Mouse (Mus musculus): Measurements from ENCODE around the gene Rin3. TPM values are rescaled to one million over a fixed set of nuclear protein-coding genes. Genes with fewer than 3 reads are reported as not detected.
A peak's percentile ranks its signal among the peaks of the same experiment; 100 is the strongest.

The Rin3 gene
- total and polyA plus RNA-seq, 2 experiments from 2014 or later = 1.7 to 3.2 TPM

DNA sequence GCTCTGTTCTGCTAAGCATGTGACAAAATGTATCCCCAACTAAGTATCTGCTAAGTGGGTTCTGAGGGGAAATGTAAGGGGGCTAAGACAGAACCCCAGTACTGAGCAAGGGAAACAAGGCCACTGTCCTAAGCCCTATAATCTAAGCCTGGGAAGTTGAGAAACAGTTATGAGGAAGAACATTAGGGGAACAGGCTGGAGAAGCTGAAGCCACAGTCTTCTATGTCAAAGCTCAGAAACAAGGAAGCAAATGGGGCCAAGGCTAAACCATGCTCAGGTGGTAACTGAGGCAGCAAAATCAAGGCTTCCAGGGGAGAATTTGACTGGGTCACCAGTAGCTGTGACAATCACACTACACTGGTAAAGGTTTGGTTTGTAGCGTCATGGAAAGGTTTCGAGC, 50.3 kb downstream of the Rin3 start:
- no peak for TF ChIP-seq CTCF (IDR thresholded peaks at IDR 0.05; ENCODE audit: low read depth)
- no peak for DNase-seq (ENCODE audit: low spot score)
- whole genome bisulfite sequencing = 95% methylated on average over 2 of the region's 2 CpGs

DNA sequence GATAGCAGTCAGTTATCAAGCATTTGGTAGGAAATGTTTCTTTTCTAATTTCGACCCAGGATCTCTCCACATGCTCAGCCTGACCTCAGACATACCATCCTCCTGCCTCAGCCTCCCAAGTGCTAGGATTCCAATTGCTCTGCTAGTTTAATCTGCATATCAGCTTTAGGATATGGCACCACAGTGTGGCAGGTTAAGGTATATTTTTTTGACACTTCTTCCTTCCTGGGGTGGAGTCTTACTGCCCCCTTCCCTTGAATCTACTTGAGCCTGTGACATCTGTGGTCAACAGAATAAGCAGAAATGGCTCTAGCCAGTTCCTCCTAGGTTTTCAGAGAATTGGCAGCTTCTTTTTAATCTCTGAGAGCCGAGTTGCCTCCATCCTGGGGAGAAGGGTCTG, 56.2 kb downstream of the Rin3 start:
- no peaks in the 10 kb centered on the region for H3K4me1 ChIP-seq (ENCODE audit: insufficient read depth, low read length)
- no peak overlapping the region for H3K4me2 ChIP-seq (ENCODE audit: low read depth, low read length)
- no peak for ATAC-seq
- H3K4me3 ChIP-seq (ENCODE audit: low read length) = no peak overlapping the region
- no peaks in the 10 kb centered on the region for H3K9me3 ChIP-seq (ENCODE audit: low read length)
- peak; percentile 51 for TF ChIP-seq CTCF (IDR thresholded peaks at IDR 0.05; ENCODE audit: low read depth)
- H3K36me3 ChIP-seq (ENCODE audit: insufficient read depth, low read length) = no peaks in the 10 kb centered on the region
- H3K27me3 ChIP-seq (ENCODE audit: insufficient read depth, low read length) = no peaks in the 10 kb centered on the region
- no peak for DNase-seq (ENCODE audit: low spot score)
- WGBS = 73% methylated on average over 2 of the region's 2 CpGs
- H3K27ac ChIP-seq = no peak overlapping the region
- no peak overlapping the region for H3K9ac ChIP-seq (replicated peaks; ENCODE audit: low read length)

More for the DNA sequence above, 50.3 kb downstream of the Rin3 start:
- Histone ChIP-seq H3K27me3 (ENCODE audit: insufficient read depth, low read length) (no peaks in the 10 kb centered on the region), H3K4me2 (ENCODE audit: low read depth, low read length) (no peak overlapping the region), H3K9me3 (ENCODE audit: low read length) (no peaks in the 10 kb centered on the region), H3K4me1 (ENCODE audit: insufficient read depth, low read length) (no peaks in the 10 kb centered on the region), H3K4me3 (ENCODE audit: low read length) (no peak overlapping the region), H3K27ac (no peak overlapping the region), H3K9ac (replicated peaks; ENCODE audit: low read length) (no peak overlapping the region), H3K36me3 (ENCODE audit: insufficient read depth, low read length) (no peaks in the 10 kb centered on the region)
- ATAC-seq = no peak

DNA sequence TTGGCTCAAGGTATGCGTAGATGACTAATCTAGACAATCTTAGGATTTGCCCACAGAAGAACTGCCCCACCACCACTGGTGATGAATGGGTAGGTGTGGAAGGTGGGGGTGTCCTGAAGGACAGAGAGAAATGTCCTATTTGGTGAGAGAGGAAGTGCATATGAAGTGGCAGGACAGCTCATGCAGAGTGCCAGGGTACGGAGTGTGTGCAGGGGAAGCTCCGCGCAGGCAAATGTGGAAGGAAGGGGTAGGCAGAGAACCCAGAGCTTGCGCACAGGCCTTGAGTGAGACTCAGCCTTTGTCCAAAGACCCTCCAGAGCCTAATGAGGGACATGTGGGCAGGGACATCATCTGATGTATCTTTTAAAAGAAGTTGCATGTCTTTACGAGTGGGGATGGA, 57.6 kb downstream of the Rin3 start:
- DNase-seq (ENCODE audit: low spot score) (no peak), ATAC-seq (no peak)
- no peak for TF ChIP-seq CTCF (IDR thresholded peaks at IDR 0.05; ENCODE audit: low read depth)
- H3K4me3 ChIP-seq (ENCODE audit: low read length) = no peak overlapping the region
- no peak overlapping the region for H3K4me2 ChIP-seq (ENCODE audit: low read depth, low read length)
- no peaks in the 10 kb centered on the region for H3K4me1 ChIP-seq (ENCODE audit: insufficient read depth, low read length)
- no peaks in the 10 kb centered on the region for H3K36me3 ChIP-seq (ENCODE audit: insufficient read depth, low read length)
- H3K27me3 ChIP-seq (ENCODE audit: insufficient read depth, low read length) = no peaks in the 10 kb centered on the region
- no peaks in the 10 kb centered on the region for H3K9me3 ChIP-seq (ENCODE audit: low read length)
- H3K9ac ChIP-seq (replicated peaks; ENCODE audit: low read length) = no peak overlapping the region
- WGBS = 94% methylated on average over 6 of the region's 6 CpGs
- no peak overlapping the region for H3K27ac ChIP-seq

DNA sequence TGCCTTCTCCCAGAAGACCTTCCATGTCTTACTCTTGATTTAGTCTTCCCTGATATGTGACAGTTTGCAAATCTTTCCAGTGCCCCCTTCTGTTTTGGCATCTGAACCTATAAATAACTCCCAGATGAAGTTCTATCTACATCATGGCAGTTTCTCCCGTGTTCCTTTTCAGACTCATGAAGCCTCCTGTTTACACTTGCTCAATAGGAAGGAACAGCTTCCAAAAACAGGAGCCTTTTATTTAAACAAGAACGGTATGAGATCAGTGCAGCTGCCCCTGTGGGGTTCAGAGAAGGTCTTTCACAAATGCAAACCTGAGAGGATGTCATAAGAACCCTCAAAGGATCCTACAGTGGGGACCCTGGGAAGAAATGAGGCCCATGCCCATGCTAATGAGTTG, 59.3 kb downstream of the Rin3 start:
- ATAC-seq (no peak), DNase-seq (ENCODE audit: low spot score) (no peak)
- Histone ChIP-seq H3K4me1 (ENCODE audit: insufficient read depth, low read length) (no peaks in the 10 kb centered on the region), H3K27ac (no peak overlapping the region), H3K4me3 (ENCODE audit: low read length) (no peak overlapping the region), H3K36me3 (ENCODE audit: insufficient read depth, low read length) (no peaks in the 10 kb centered on the region), H3K9me3 (ENCODE audit: low read length) (no peaks in the 10 kb centered on the region), H3K9ac (replicated peaks; ENCODE audit: low read length) (no peak overlapping the region), H3K4me2 (ENCODE audit: low read depth, low read length) (no peak overlapping the region), H3K27me3 (ENCODE audit: insufficient read depth, low read length) (no peaks in the 10 kb centered on the region)
- no peak for TF ChIP-seq CTCF (IDR thresholded peaks at IDR 0.05; ENCODE audit: low read depth)
- WGBS = 49% methylated on average over 2 of the region's 2 CpGs

DNA sequence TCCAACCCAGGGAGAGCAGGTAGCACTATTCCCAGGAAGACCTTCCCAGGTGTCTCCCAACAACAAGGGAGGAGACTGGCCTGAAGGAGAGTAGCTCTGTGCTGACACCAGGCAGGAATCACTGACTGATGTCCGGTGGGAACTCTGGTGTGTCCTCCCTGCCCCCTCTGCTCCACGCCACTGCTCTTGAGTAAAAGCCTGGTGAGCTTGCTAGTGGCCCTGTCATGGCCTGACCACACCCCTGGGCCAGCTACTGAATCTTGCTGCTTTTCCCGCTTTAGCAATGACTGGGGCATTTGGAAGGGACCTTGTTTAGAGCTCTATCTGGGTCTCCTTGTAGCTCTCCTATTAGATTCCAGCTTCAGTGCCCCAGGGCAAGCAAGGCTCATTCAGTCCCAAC, 59.8 kb downstream of the Rin3 start:
- WGBS = 65% methylated on average over 3 of the region's 3 CpGs
- no peaks in the 10 kb centered on the region for H3K27me3 ChIP-seq (ENCODE audit: insufficient read depth, low read length)
- H3K4me1 ChIP-seq (ENCODE audit: insufficient read depth, low read length) = no peaks in the 10 kb centered on the region
- no peaks in the 10 kb centered on the region for H3K36me3 ChIP-seq (ENCODE audit: insufficient read depth, low read length)
- no peak overlapping the region for H3K4me3 ChIP-seq (ENCODE audit: low read length)
- H3K27ac ChIP-seq = no peak overlapping the region
- no peak for TF ChIP-seq CTCF (IDR thresholded peaks at IDR 0.05; ENCODE audit: low read depth)
- H3K9ac ChIP-seq (replicated peaks; ENCODE audit: low read length) = no peak overlapping the region
- no peak for ATAC-seq
- DNase-seq (ENCODE audit: low spot score) = no peak
- no peaks in the 10 kb centered on the region for H3K9me3 ChIP-seq (ENCODE audit: low read length)
- no peak overlapping the region for H3K4me2 ChIP-seq (ENCODE audit: low read depth, low read length)

DNA sequence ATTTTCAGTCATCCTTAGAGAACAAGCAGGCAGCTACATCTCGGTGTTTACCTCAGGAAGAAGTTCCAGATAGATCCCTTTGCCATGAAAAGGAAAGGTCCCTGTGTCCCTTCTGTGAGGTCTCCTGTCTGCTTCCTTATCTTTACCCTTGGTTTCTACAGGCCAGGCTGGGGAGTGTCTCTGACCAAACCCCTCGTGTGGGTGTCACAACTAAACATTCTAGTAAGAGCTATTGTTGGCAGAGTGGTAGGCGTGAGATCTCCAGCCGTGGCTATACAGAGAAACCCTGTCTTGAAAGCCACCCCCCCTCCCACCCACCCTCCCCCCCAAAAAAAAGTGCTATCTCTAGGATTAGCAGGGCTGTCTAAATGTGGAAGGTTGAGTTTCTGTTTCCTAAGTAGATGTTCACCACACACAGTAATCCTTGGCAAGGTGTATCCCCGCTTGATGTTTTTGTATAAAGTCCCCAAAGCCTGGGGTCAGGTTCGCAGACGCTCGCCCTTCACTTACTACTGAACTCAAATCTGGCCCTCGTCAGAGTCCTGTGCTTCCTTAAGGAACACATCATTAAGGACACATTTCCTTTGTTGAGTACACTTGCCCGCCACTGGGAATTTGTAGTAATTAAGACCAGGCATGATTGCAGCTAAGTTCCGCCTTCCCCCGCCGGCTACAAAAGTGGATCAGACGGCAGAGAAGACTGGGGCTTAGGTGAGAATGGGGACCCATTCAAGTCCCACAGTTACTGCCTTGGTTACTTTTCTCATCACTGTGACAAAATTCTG, 62.4 kb downstream of the Rin3 start:
- Histone ChIP-seq H3K9ac (replicated peaks; ENCODE audit: low read length) (no peak overlapping the region), H3K36me3 (ENCODE audit: insufficient read depth, low read length) (no peaks in the 10 kb centered on the region), H3K27ac (no peak overlapping the region), H3K4me1 (ENCODE audit: insufficient read depth, low read length) (no peaks in the 10 kb centered on the region), H3K27me3 (ENCODE audit: insufficient read depth, low read length) (no peaks in the 10 kb centered on the region), H3K4me3 (ENCODE audit: low read length) (no peak overlapping the region), H3K4me2 (ENCODE audit: low read depth, low read length) (no peak overlapping the region), H3K9me3 (ENCODE audit: low read length) (no peaks in the 10 kb centered on the region)
- TF ChIP-seq CTCF (IDR thresholded peaks at IDR 0.05; ENCODE audit: low read depth) = no peak
- no peak for DNase-seq (ENCODE audit: low spot score)
- no peak for ATAC-seq
- 73% methylated on average over 14 of the region's 14 CpGs for WGBS

DNA sequence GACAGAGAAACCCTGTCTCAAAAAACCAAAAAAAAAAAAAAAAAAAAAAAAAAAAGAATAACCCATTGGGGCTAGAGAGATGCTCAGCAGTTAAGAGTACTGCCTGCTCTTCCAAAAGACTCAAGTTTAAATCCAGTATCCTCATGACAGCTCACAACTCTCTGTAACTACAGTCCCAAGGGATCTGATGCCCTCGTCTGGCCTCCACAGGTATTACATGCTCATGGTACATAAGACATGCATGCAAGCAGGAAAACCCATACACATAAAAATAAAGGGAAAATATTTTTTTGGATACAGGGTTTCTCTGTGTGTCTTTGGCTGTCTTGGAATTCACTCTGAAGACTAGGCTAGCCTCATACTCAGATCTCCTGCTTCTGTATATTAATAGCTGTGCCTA, 63.7 kb downstream of the Rin3 start:
- Histone ChIP-seq H3K4me1 (ENCODE audit: insufficient read depth, low read length) (no peaks in the 10 kb centered on the region), H3K27ac (no peak overlapping the region), H3K27me3 (ENCODE audit: insufficient read depth, low read length) (no peaks in the 10 kb centered on the region), H3K4me2 (ENCODE audit: low read depth, low read length) (no peak overlapping the region), H3K4me3 (ENCODE audit: low read length) (no peak overlapping the region), H3K36me3 (ENCODE audit: insufficient read depth, low read length) (no peaks in the 10 kb centered on the region), H3K9ac (replicated peaks; ENCODE audit: low read length) (no peak overlapping the region), H3K9me3 (ENCODE audit: low read length) (no peaks in the 10 kb centered on the region)
- 15% methylated on average over 1 of the region's 1 CpGs for WGBS
- ATAC-seq = no peak
- DNase-seq (ENCODE audit: low spot score) = peak; percentile 68
- TF ChIP-seq CTCF (IDR thresholded peaks at IDR 0.05; ENCODE audit: low read depth) = peak; percentile 72
